Mouse (Mus musculus) embryonic stem cell, embryonic (primary cell): ENCODE data around the gene Cplx2.

Source experiments
- CTCF ChIA-PET, 4 experiments: fragments of 300-600 bp in 2 of 4; fragments of 350-600 bp in 2 of 4; sonication (Branson Sonifier 250); formaldehyde crosslinking; loops; one replicate each; lab custom pipeline; 2022; ENCODE audit warnings: inconsistent platforms in 2 of 4; lab: Charles Lee
- POLR2A ChIA-PET, 4 experiments: fragments of 300-600 bp in 2 of 4; fragments of 350-600 bp in 2 of 4; sonication (Branson Sonifier 250); formaldehyde crosslinking; loops; one replicate each; lab custom pipeline; 2022; ENCODE audit warnings: antibody characterized with exemption in 4 of 4, inconsistent platforms in 1 of 4; lab: Charles Lee

Gene Cplx2

DNA sequence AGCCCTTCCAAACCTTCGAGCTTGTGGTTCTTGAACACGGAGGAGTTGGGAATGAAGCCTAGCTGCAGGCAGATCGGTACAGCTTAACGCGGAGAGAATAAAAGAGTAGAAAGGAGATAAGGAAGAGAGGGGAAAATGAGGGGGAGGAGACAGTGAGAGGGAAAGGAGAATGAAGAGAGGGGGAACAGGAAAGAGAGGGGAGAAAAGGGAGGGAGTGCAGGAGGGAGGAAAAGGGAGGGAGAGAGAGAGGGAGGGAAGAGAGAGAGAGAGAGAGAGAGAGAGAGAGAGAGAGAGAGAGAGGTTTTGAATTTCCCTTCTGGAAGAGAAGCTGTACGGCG, at the start of gene Cplx2:
Cplx2 (plus strand) TSS at position 301 of the 338 bp plus-strand sequence.
- ChIA-PET POLR2A (interaction anchor here (0.5 to 2.7 kb wide), 15 partner anchors 10 to 579 kb away, joined by 3 to 10 read pairs (median 3); partner anchors contain the start of gene Thoc3 (in 1 of the 4)), CTCF (interaction anchor here (0.5 to 5.2 kb wide), 42 partner anchors 8 to 765 kb away, joined by 3 to 88 read pairs (median 5); partner anchors contain the start of gene Gprin1 (in 1 of the 4))

DNA sequence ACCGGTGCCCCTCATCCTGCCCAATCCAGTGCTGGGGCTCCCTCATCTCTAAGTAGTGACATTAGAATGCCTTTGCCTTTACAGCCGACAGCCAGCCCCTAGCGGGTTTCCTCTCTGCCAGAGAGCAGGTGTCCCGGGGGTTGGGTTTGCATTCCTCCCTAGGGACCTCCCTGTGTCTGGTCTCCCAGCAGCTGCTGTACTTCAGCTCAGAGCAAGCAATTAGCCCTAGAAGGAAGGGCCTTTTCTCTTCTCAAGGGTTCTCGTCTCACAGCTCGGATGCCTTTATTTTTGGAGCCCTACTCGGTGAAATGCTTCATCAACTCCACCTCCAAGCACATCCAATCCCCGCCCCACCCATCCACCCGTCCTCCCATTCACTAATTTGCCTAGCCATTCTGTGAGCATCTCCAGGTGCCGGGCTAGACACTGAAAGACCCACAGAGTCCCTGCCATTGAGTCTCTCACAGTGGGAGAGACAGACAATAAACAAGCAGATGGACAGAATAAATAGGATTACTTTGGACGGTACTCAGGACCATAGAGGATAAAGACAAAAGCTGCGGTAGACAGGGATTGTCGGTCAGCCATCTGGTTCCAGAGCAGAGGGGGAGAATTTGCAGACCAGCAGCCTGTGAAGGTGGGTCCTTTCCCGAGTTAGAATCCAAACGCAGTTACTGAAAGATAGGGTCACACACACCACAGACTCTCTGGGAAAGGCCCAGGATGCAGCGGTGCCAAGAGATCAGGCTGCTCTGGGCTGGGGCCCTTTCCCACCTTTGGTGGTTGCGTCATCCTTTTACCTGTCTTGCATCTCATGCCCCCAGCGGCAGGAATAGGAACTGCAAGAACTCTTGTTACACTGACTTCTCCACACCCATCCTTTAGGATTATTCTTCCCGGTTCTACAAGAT, 48.5 kb upstream of the Cplx2 start:
- POLR2A ChIA-PET = interaction anchor here in 2 of 4 experiments (0.6 to 4.3 kb wide), 10 partner anchors 9 to 181 kb away, joined by 3 to 21 read pairs (median 4); partner anchors contain the start of gene Simc1 (in 1 of the 2)
- CTCF ChIA-PET = interaction anchor here (0.5 to 1.0 kb wide), 10 partner anchors 9 to 1161 kb away, joined by 3 to 5 read pairs (median 3); partner anchors contain the start of gene Cplx2 (in 1 of the 4)

- CTCF ChIA-PET = interaction anchor here in 2 of 4 experiments (0.6 to 1.0 kb wide), 4 partner anchors 8 to 1162 kb away, joined by 3 to 5 read pairs (median 4); no protein-coding TSS in a partner anchor
Observed at GRCm38 (mm10) chr13:54323307-54324165, 47.6 kb upstream of the Cplx2 start.

GRCm38 (mm10) chr13:54324178-54324577, 47.0 kb upstream of the Cplx2 start:
- POLR2A ChIA-PET = interaction anchor here in 2 of 4 experiments (0.9 to 1.7 kb wide), 2 partner anchors 21 kb away, joined by 3 to 5 read pairs; no protein-coding TSS in a partner anchor
- CTCF ChIA-PET = no interaction called here

More at GRCm38 (mm10) chr13:54323307-54324165, 47.6 kb upstream of the Cplx2 start:
- POLR2A ChIA-PET = interaction anchor here in 2 of 4 experiments (0.6 to 4.3 kb wide), 7 partner anchors 8 to 109 kb away, joined by 3 to 20 read pairs (median 4); no protein-coding TSS in a partner anchor

- ChIA-PET POLR2A (no interaction called here), CTCF (interaction anchor here in 1 of 4 experiments (0.6 to 1.1 kb wide), 2 partner anchors 43 to 121 kb away, joined by 3 to 5 read pairs; no protein-coding TSS in a partner anchor)
Observed at GRCm38 (mm10) chr13:54325814-54326213, 45.3 kb upstream of the Cplx2 start.

GRCm38 (mm10) chr13:54326686-54327447, 44.3 kb upstream of the Cplx2 start:
- CTCF ChIA-PET = interaction anchor here in 3 of 4 experiments (0.6 to 1.1 kb wide), 5 partner anchors 12 to 252 kb away, joined by 3 to 12 read pairs (median 3); no protein-coding TSS in a partner anchor

DNA sequence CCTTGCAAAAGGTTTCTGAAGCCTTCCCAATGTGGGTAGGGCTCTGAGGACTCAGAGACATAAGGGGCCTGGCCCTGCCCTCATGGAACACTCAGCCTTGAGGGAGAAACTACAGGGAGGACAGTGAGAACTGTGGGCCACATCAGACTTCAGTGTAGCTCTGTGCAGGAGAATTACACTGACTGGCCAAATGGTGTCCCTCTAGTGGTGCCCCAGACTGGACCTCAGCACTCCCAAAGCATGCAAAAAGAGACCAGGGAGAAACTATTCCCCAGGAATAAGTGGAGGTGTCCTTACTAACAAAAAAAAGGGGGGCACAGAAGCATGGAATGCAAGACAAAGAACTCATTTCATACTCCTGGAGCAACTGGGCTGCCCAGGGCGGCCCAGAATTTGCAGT, 43.1 kb upstream of the Cplx2 start:
- ChIA-PET POLR2A (no interaction called here), CTCF (no interaction called here)

More at GRCm38 (mm10) chr13:54326686-54327447, 44.3 kb upstream of the Cplx2 start:
- POLR2A ChIA-PET = no interaction called here

GRCm38 (mm10) chr13:54328954-54329490, 42.1 kb upstream of the Cplx2 start:
- POLR2A ChIA-PET = interaction anchor here (0.5 to 2.7 kb wide), 7 partner anchors 8 to 516 kb away, joined by 3 to 10 read pairs (median 4); no protein-coding TSS in a partner anchor
- CTCF ChIA-PET = interaction anchor here in 3 of 4 experiments (0.8 to 1.4 kb wide), 8 partner anchors 8 to 118 kb away, joined by 3 to 9 read pairs (median 3); partner anchors contain the start of gene Cplx2 (in 1 of the 3)

GRCm38 (mm10) chr13:54331825-54332675, 39.1 kb upstream of the Cplx2 start:
- ChIA-PET CTCF (interaction anchor here (0.5 to 1.9 kb wide), 6 partner anchors 9 to 115 kb away, joined by 3 to 10 read pairs (median 3); partner anchors contain the start of gene Cplx2 (in 1 of the 4)), POLR2A (interaction anchor here in 3 of 4 experiments (0.6 to 3.2 kb wide), 9 partner anchors 9 to 258 kb away, joined by 3 to 20 read pairs (median 3); partner anchors contain the start of genes Cplx2 (in 1 of the 3), Higd2a (in 1 of the 3) and Nop16 (in 1 of the 3))

- CTCF ChIA-PET = interaction anchor here in 1 of 4 experiments (0.5 to 1.9 kb wide), 2 partner anchors 38 to 39 kb away, joined by 3 to 7 read pairs; partner anchors contain the start of gene Cplx2
- POLR2A ChIA-PET = interaction anchor here in 3 of 4 experiments (0.6 to 3.2 kb wide), 8 partner anchors 8 to 668 kb away, joined by 3 to 20 read pairs (median 3); partner anchors contain the start of genes Cplx2 (in 1 of the 3), Higd2a (in 1 of the 3) and Nop16 (in 1 of the 3)
Observed at GRCm38 (mm10) chr13:54332921-54333477, 38.1 kb upstream of the Cplx2 start.

DNA sequence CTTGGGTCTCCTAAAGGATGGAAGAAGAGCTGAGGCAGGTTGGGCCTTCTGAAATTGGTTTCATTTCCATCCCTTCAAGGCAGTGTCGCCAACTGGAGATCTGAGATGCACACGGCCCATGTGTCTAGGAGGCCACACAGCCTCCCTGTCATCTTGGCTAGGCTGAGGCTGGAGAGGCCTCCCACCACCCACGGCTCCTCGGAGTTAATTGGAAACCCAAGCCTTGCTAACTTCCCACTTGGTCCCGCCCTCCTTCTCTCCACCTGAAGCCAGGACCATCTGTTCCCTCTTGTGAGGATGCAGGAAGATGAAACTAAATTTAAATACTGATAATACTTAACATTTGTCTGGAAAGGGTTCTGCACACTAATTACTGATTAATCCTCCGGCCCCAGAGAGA, 34.1 kb upstream of the Cplx2 start:
- ChIA-PET CTCF (interaction anchor here in 1 of 4 experiments (1.4 kb wide), 1 partner anchor 16 kb away, joined by 3 read pairs; no protein-coding TSS in a partner anchor), POLR2A (interaction anchor here in 1 of 4 experiments (1.0 to 1.3 kb wide), 2 partner anchors 16 to 19 kb away, joined by 3 to 4 read pairs; no protein-coding TSS in a partner anchor)

- CTCF ChIA-PET = interaction anchor here in 3 of 4 experiments (1.1 to 1.4 kb wide), 3 partner anchors 17 to 109 kb away, joined by 3 to 4 read pairs (median 3); no protein-coding TSS in a partner anchor
- POLR2A ChIA-PET = interaction anchor here in 1 of 4 experiments (0.6 to 1.3 kb wide), 3 partner anchors 9 to 19 kb away, joined by 3 to 4 read pairs (median 4); no protein-coding TSS in a partner anchor
Observed at GRCm38 (mm10) chr13:54337541-54337940, 33.6 kb upstream of the Cplx2 start.

DNA sequence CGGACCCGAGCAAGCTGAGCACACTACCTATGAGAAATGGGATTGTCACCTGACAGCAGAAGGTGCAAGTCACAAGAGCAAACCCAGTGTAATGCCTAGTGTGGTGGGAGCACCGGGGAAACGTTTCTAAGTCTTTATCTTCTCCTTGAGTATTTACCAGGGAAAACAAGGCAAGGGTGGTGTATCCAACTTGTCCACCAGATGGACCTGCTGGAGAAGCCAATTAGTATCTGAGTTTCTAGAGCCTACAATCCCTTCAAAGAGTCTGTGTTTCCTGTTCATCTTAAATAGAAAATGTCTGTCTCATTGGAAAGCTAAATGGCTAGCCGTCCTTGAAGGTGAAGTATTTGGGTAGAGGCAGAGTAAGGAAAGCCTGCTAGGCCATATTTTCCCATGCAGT, 32.3 kb upstream of the Cplx2 start:
- CTCF ChIA-PET = interaction anchor here in 2 of 4 experiments (1.1 to 1.2 kb wide), 2 partner anchors 34 to 108 kb away, joined by 3 to 4 read pairs; no protein-coding TSS in a partner anchor
- POLR2A ChIA-PET = interaction anchor here in 1 of 4 experiments (1.2 kb wide), 1 partner anchor 10 kb away, joined by 3 read pairs; no protein-coding TSS in a partner anchor

- POLR2A ChIA-PET = interaction anchor here in 2 of 4 experiments (0.6 kb wide), 4 partner anchors 8 to 287 kb away, joined by 3 to 5 read pairs (median 4); no protein-coding TSS in a partner anchor
- CTCF ChIA-PET = interaction anchor here in 1 of 4 experiments (0.6 kb wide), 2 partner anchors 27 to 267 kb away, joined by 4 read pairs; no protein-coding TSS in a partner anchor
Observed at GRCm38 (mm10) chr13:54345885-54346647, 25.1 kb upstream of the Cplx2 start.
